Mouse (Mus musculus): Measurements from ENCODE around the gene Unc50. TPM values are rescaled to one million over a fixed set of nuclear protein-coding genes. Genes with fewer than 3 reads are reported as not detected.

The Unc50 gene
- 63.9 and 65.9 TPM in 2 replicates for polyA plus RNA-seq (2012; ENCODE audit: insufficient read depth, insufficient read length, missing spikeins)

DNA sequence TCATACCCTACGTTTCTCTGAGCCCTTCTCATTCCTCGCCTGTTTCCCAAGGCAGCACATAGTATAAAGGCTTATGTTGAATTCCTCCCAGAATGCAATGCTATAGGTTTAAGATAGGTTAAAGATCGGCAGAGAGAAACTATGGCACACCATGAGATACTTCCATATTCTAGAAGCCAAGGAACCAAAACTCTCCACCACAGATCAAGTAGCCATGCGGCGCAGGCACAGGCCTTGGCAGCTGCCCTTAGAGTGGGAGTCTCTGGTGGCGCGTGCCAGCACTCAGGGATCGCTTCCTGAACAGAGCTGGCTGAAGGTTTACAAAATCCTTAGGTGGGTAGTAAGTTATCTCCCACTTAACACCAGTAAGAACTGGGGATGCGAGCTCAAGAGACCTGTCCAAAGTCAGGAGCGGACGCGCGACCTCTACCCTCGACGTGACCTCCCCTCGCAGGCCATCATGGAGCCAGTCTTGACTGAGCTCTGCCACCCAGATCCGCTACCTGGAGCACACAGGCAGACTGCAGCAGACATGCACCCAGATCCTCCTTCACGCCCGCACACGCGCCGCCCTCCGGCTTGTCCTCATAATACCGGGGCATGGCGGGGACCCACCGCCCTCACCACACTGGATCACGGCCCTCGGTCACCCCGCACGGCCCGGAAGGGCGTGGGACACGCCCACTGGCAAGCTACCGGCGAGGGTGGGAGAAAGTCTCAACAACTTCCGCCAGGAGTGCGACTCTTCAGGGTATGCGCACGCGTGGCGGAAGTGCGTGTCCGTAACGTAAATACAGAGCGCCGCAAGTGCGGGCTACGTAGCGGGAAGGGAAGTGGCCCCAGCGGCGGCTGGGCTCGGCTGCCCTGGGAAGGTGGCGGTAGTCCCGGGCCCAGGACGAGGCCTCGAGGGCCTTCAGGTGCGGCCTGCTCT, at the start of gene Unc50, which contains the start of gene Coa5:
Gene Unc50, plus strand, starts transcription at position 774 of the 931 bp plus-strand sequence.
Gene Coa5, minus strand, starts transcription at position 738 of the 931 bp plus-strand sequence.
- Histone ChIP-seq H3K4me1 (ENCODE audit: control insufficient read depth, insufficient read depth, low read length) (peaks cover 22% of the 10 kb centered on the region), H3K4me3 (ENCODE audit: insufficient read depth, low read length) (peak within 1 kb of the TSS; percentile 89), H3K27ac (ENCODE audit: insufficient read depth, low read depth, low read length) (peak within 1 kb of the TSS; percentile 36)
- TF ChIP-seq POLR2A (IDR thresholded peaks at IDR 0.05; ENCODE audit: borderline replicate concordance, low read depth, low read length) (no peak; the same call in 1 of the 2 replicates), CTCF (IDR thresholded peaks at IDR 0.05; ENCODE audit: low read depth, low read length) (no peak)

DNA sequence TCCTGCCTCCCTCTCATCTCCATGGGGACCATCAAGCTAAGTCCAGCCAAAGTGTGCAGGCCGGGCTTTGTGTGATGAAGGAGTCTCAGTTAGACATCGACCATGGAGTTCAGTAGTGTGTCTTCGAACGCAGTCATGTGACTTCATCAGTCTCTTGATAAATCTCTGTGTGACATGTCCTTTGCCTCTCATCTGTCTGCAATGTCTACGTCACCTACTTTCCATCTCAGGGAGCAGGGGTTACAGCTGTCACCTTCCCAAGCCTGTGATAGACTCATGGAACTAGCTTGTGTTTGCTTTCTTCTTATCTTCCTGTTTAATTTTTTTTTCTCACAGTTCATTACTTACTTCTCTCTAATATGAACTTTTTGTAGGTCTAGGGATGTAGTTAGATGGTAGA, 49.0 kb upstream of the Unc50 start:
- Histone ChIP-seq H3K4me1 (ENCODE audit: control insufficient read depth, insufficient read depth, low read length) (no peaks in the 10 kb centered on the region), H3K4me3 (ENCODE audit: insufficient read depth, low read length) (no peak overlapping the region), H3K27ac (ENCODE audit: insufficient read depth, low read depth, low read length) (no peak overlapping the region)
- TF ChIP-seq POLR2A (IDR thresholded peaks at IDR 0.05; ENCODE audit: borderline replicate concordance, low read depth, low read length) (no peak), CTCF (IDR thresholded peaks at IDR 0.05; ENCODE audit: low read depth, low read length) (no peak)

GRCm38 (mm10) chr1:37384304-37384703, 45.6 kb upstream of the Unc50 start:
- no peak overlapping the region for H3K27ac ChIP-seq (ENCODE audit: insufficient read depth, low read depth, low read length)
- no peaks in the 10 kb centered on the region for H3K4me1 ChIP-seq (ENCODE audit: control insufficient read depth, insufficient read depth, low read length)

DNA sequence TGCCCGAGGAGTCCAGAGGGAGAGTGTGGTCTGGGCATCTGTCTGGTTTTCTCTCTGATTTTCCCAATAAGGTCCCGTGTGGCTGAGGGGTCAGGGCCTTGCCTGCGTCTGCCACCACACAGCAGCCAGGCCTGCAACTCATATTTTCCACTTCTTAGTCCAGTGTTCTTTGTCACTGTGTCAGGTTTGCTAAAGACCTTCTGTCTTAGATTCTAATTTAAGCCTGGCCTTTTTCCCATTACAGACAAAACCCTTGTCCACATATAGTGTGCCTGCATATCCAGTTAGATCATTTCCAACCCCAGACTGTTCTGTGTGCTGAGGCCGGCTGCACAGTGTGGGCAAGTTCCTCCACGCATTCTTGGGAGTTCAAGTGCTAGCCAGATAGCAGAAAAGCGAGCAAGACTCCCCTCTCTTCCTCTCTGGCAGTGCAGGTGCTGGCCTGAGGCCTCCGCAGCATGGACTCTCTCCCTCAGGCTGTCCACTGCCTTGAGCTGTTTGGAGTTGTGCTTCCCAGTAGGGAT, 43.4 kb upstream of the Unc50 start:
- Histone ChIP-seq H3K27ac (ENCODE audit: insufficient read depth, low read depth, low read length) (no peak overlapping the region), H3K4me3 (ENCODE audit: insufficient read depth, low read length) (no peak overlapping the region), H3K4me1 (ENCODE audit: control insufficient read depth, insufficient read depth, low read length) (no peaks in the 10 kb centered on the region)
- TF ChIP-seq POLR2A (IDR thresholded peaks at IDR 0.05; ENCODE audit: borderline replicate concordance, low read depth, low read length) (no peak), CTCF (IDR thresholded peaks at IDR 0.05; ENCODE audit: low read depth, low read length) (no peak)

More at GRCm38 (mm10) chr1:37384304-37384703, 45.6 kb upstream of the Unc50 start:
- TF ChIP-seq CTCF (IDR thresholded peaks at IDR 0.05; ENCODE audit: low read depth, low read length) (no peak), POLR2A (IDR thresholded peaks at IDR 0.05; ENCODE audit: borderline replicate concordance, low read depth, low read length) (no peak)
- no peak overlapping the region for H3K4me3 ChIP-seq (ENCODE audit: insufficient read depth, low read length)

- no peak overlapping the region for H3K27ac ChIP-seq (ENCODE audit: insufficient read depth, low read depth, low read length)
- TF ChIP-seq CTCF (IDR thresholded peaks at IDR 0.05; ENCODE audit: low read depth, low read length) (no peak), POLR2A (IDR thresholded peaks at IDR 0.05; ENCODE audit: borderline replicate concordance, low read depth, low read length) (no peak)
- no peaks in the 10 kb centered on the region for H3K4me1 ChIP-seq (ENCODE audit: control insufficient read depth, insufficient read depth, low read length)
These were observed 36.8 kb upstream of the Unc50 start for GRCm38 (mm10) chr1:37393174-37393573.

GRCm38 (mm10) chr1:37396481-37396880, 33.5 kb upstream of the Unc50 start:
- TF ChIP-seq POLR2A (IDR thresholded peaks at IDR 0.05; ENCODE audit: borderline replicate concordance, low read depth, low read length) (no peak), CTCF (IDR thresholded peaks at IDR 0.05; ENCODE audit: low read depth, low read length) (no peak)

More at GRCm38 (mm10) chr1:37393174-37393573, 36.8 kb upstream of the Unc50 start:
- H3K4me3 ChIP-seq (ENCODE audit: insufficient read depth, low read length), result no peak overlapping the region

GRCm38 (mm10) chr1:37398961-37399360, 31.0 kb upstream of the Unc50 start:
- no peak overlapping the region for H3K27ac ChIP-seq (ENCODE audit: insufficient read depth, low read depth, low read length)
- no peak overlapping the region for H3K4me3 ChIP-seq (ENCODE audit: insufficient read depth, low read length)
- no peaks in the 10 kb centered on the region for H3K4me1 ChIP-seq (ENCODE audit: control insufficient read depth, insufficient read depth, low read length)
- no peak for TF ChIP-seq POLR2A (IDR thresholded peaks at IDR 0.05; ENCODE audit: borderline replicate concordance, low read depth, low read length)
- TF ChIP-seq CTCF (IDR thresholded peaks at IDR 0.05; ENCODE audit: low read depth, low read length), result no peak

More at GRCm38 (mm10) chr1:37396481-37396880, 33.5 kb upstream of the Unc50 start:
- no peaks in the 10 kb centered on the region for H3K4me1 ChIP-seq (ENCODE audit: control insufficient read depth, insufficient read depth, low read length)
- H3K27ac ChIP-seq (ENCODE audit: insufficient read depth, low read depth, low read length), result no peak overlapping the region
- no peak overlapping the region for H3K4me3 ChIP-seq (ENCODE audit: insufficient read depth, low read length)

DNA sequence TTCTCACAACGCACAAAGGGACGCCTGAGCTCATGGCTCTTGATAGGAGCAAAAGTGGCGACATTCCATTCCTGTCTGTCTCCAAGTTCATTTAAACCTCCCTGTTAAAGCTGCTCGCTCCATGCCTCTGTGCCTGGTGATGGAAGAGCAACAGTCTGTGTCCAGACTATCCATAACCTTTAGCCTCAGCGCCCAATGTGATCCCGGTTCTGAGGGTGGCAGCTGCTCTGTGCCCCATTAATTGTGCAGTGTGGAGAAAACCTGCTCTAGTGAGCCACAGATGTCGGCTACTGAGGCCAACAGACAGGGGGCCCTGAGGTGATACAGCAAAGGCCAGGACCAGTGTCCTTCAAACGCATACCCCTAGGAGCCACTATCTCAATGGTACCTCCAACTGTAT, 30.2 kb upstream of the Unc50 start:
- TF ChIP-seq CTCF (IDR thresholded peaks at IDR 0.05; ENCODE audit: low read depth, low read length), result no peak
- TF ChIP-seq POLR2A (IDR thresholded peaks at IDR 0.05; ENCODE audit: borderline replicate concordance, low read depth, low read length), result no peak
- Histone ChIP-seq H3K4me1 (ENCODE audit: control insufficient read depth, insufficient read depth, low read length) (no peaks in the 10 kb centered on the region), H3K4me3 (ENCODE audit: insufficient read depth, low read length) (no peak overlapping the region), H3K27ac (ENCODE audit: insufficient read depth, low read depth, low read length) (no peak overlapping the region)

DNA sequence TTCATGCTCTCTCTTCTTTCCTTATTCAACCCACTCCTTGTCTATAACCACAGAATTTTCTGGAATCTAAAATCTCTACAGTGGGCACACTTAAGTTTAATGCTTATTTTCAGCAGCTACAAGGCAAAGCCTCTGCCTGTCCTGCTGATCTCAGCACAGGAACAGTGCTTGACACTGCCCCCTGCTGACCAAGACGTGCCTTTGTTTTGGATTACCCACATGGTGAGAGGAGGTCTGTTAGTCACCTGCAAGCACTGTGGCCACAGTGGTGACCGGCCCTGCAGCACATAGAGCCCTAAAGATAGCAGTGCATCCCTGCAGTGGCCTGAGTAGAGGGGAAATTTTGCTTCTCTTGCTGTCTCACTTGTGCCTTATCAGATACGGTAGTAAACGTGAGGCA, 28.3 kb upstream of the Unc50 start:
- H3K4me1 ChIP-seq (ENCODE audit: control insufficient read depth, insufficient read depth, low read length), result no peaks in the 10 kb centered on the region
- no peak overlapping the region for H3K4me3 ChIP-seq (ENCODE audit: insufficient read depth, low read length)
- TF ChIP-seq CTCF (IDR thresholded peaks at IDR 0.05; ENCODE audit: low read depth, low read length) (peak; percentile 23; the same call in 1 of the 2 replicates), POLR2A (IDR thresholded peaks at IDR 0.05; ENCODE audit: borderline replicate concordance, low read depth, low read length) (no peak)
- H3K27ac ChIP-seq (ENCODE audit: insufficient read depth, low read depth, low read length), result no peak overlapping the region

DNA sequence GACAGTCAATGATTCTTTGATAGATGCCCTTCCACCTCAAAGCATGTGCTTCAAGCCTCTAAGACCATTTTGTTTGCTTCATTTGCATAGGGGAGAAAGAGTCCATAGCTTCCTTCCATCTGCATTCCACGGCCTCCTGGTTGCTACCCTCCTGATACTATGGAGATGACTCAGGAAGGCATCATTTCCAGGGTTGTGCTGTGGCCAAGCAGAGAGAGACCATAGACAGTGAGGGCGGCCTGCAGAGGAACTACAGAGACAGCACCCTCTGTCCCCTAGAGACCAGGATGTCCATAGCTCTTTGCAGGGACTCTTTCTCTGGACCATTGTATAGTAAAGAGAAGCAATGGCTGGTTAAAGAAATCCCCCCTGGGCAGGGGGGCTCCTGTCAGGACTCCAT, 24.8 kb upstream of the Unc50 start:
- no peak overlapping the region for H3K27ac ChIP-seq (ENCODE audit: insufficient read depth, low read depth, low read length)
- no peak for TF ChIP-seq CTCF (IDR thresholded peaks at IDR 0.05; ENCODE audit: low read depth, low read length)
- TF ChIP-seq POLR2A (IDR thresholded peaks at IDR 0.05; ENCODE audit: borderline replicate concordance, low read depth, low read length), result no peak
- H3K4me1 ChIP-seq (ENCODE audit: control insufficient read depth, insufficient read depth, low read length), result peaks cover 10% of the 10 kb centered on the region
- H3K4me3 ChIP-seq (ENCODE audit: insufficient read depth, low read length), result no peak overlapping the region
